Mouse (Mus musculus) common myeloid progenitor, adult 5-6 weeks (primary cell): ENCODE data around the gene Vps41. TPM values are rescaled to one million over a fixed set of nuclear protein-coding genes. Genes with fewer than 3 reads are reported as not detected.

Source experiments
- ATAC-seq: replicated peaks from 2 replicates; pipeline ENCODE4 v1.8.0; 2016; ENCODE audit warnings: low read depth, mild to moderate bottlenecking, moderate TSS enrichment, inconsistent platforms; ENCODE audit not compliant: poor library complexity, severe bottlenecking
- total RNA-seq: library from RNA; stranded (forward); fragments of 200-1000, 187-1606 nt; gene quantifications from 2 replicates; pipeline ENCODE4 v1.2.3, GENCODE M21; 2017

Vps41 gene
- 60.1 and 77.8 TPM in 2 replicates for total RNA-seq

DNA sequence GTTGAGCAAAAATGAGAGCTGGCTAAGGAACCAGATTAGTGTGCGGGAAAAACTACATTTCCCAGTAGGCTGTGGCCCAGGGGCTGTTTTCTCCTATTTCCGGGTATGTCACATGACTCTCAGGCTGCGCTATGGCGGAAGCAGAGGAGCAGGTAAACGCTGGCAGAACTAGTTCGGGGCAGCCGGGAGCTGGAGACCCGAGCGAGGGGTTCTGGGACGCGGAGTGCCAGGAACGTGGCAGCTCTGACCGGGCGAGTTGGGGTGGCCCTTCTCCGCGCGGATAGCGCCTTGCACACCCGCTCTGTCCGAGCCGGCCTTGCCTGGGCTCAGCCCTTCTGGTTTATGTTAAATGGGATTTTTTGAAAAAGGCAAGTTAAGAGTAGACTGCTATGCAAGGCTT is at the start of gene Vps41:
Vps41 (plus strand) TSS at position 102 of the 400 bp plus-strand sequence.
- ATAC-seq, result peak; percentile 100

DNA sequence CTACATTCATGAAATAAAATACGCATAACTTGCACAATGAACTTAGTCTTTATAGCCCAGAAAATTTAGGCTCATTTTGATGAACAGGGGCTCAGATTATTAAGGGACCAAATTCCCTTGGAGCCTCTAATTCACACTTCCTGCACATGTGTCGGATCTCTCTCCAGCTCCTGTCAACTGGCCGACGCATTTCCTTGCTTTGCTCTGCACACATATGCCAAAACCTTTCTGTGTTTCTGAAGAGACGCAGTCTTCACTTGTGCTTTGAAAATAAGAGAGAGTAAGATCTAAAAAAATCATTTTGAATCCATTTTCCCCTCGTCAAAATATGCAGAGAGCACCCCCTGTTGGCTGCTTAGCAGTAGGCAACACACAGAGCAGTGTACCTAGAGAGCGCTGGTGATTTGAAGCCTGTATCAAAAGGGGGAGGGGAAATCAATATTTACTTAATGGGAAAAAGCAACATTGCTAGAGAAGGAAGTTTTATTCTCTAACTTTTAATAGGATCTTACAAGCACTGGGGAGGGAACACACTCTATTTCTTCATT is 18.5 kb upstream of the Vps41 start:
- ATAC-seq, result no peak

DNA sequence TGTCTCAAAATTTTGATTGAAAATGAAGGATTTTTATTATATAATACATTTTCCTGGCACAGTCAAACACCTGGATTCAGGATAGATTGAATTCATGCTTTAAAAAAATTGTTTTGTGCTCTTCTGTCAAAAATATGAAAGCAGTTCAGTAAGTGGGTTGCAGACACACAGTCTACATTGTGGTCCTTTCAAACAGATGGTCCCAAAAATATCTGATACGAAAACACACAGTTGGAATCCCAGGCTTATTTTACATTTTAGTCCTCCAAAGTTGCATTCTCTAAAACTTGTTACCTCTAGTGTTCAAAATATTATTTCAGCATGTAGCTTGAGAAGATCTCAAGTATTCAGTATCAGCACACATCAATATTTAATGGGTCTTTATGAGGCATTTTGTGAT is 5.4 kb upstream of the Vps41 start:
- ATAC-seq, result no peak

DNA sequence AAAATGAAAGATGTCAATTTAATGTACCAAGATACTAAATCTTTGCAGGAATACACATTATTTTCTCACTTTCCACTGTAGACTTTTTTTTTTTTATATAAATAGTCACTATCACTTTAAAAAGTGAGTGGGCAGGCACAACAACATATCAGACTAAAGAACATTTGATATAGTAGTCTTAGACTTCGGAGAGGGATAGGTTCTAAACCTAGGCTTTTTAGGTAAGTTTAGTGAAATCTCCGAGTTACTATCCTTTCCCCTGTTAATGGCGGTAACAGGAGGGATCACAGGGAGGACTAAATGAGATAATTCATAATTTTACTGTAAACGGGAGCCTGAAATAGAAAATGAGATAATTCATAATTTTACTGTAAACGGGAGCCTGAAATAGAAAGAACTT is 379 bp upstream of the Vps41 start:
- no peak for ATAC-seq

DNA sequence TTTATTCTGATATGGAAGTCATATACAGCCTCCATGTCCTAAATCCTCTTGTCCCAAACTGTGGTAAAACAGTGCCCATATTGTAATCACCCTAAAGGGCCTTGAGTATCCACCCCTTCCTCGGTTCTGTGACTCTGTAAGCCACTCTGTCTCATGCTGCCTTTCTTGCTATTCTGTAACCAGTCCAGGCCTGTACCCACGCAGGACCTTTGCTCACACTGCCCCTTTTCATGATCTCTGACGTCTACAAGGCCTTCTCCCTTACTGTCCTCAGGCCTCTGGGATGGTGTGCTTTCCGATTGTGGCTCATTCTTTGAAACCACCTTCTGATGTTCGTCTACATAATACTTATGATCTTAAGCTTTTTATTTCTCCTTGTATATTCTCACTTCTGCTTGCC is 1.4 kb downstream of the Vps41 start:
- ATAC-seq, result no peak

DNA sequence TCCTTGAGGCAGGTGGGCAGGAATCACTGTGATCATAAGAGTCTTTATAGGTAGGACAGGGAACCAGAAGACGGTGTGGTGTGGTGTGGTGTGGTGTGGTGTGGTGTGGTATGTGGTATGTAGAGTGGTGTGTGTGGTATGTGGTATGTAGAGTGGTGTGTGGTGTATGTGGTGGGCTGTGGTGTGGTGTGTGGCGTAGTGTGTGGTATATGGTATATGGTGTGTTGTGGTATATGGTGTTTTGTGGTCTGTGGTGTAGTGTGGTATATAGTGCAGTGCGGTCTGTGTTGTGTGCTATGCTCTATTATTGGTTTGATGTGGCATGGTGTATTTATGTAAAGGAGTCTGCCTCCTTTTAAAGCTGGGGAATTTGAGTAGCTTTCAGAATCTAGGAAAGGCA is 13.6 kb downstream of the Vps41 start:
- no peak for ATAC-seq

DNA sequence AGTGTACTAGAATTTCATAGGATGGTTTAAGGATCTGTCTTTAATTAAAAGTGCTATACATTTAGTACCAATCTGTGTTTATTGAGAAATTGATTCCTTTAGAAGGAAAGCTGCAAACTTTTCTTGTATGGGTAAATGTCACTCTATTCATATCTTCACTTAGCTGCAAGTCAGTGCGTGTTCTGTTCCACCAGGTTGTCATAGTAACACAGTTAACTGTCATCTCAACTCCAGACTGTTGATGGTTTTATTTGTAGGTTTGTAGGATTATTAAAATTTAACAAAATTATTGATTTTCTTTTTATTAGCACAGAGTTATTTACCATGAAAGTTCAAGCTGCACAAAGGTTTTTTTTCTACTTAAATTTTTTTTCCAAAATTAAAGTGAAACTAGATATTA is 19.5 kb downstream of the Vps41 start:
- no peak for ATAC-seq

DNA sequence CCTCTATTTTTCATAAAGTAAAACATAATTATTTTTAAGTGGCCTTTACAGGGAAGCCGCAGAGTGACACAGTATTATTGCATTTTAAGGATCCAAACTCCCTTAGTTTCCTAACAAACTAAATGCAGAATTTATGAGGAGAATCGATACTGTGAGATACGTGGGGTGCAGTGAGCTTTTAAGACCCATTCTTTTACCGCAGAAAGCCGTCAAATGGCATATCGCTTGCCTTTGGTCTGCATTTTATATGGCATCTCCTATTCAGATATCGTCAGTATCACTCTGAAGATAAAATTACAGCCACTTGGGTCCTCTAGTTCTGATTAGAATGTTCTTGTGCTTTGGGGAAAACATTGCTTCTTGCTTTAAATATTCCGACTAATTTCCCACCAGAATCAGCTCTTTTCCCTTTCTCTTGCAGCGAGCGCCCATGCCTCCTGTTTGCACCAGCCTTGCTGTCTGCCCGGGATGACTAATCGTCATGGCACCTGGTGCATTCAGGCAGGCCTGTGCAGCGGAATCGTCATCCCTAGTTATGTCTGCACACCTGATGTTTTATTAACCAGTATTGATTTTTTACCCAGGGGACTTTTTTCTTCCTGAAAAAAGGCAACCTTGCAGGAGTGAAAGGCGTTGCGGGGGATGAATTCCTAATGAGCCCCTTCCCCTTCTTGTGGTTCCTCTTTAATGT is 26.6 kb downstream of the Vps41 start:
- no peak for ATAC-seq

DNA sequence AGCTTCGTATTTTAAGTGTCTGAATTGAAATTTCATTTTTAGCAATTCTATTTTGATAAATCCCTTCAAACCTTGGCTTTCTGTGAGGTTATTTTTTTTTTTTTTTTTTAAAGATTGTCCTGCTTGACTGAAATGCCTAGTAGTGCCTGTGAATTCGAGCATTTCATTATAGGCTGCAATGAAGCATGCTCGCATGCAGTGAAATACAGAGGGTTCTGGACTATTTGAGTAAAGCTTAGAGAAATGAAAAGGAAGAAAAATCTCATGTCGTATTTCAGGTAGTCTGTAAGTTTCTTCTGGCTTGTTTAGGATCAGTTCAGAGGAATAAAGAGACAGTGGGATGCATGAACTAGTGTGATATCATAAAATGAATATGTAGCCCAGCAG is 27.2 kb downstream of the Vps41 start:
- ATAC-seq, result no peak

DNA sequence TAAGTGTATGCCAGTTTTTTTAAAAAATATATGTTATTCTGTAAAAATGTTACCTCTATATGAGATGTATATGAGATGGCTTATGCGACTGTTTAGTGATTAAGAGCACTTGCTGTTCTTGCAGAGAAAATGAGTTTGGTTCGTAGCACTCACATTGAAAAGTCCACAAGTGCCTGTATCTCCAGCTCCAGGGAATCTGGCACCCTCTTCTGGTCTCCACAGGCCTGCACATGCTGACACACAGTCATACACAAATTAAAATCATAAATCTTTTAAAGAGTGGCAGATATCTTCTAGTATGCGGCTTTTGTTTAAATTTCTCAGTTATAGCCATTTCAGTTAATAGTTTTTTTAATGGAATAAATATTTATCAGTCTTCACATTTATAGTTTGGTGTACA is 40.9 kb downstream of the Vps41 start:
- peak; percentile 50; the same call in 1 of the 2 replicates for ATAC-seq

DNA sequence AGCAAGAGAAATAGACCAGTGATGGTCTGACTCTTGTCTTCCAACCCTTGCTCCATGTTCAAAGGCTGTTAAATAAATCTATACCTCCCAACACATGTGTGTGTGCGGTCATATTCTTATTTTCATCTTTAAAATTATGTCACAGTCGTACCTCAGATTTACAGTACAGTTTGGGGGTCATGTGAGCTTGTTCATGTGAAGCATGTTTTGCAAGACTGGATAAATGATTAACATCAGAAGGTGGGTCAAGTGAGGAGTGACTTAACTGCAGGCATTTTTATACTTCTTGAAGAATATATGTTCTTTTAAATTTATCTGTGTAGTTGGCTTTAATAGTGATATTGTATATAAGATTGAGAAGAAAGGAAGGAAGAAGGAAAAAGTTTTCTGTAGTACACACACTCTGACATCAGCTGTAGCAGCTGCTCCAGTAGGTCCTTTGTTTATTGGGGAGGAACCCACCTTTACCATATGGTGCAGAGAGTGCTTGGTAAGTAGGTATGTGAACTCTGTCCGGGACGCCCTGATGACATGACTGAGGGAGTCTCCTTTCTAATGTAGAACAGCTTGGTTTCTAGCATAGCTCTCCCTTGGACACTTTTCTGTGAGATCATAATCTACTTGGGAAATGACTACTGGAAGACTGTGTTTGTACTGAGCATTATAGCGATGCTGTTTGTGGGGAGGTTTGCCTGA is 42.4 kb downstream of the Vps41 start:
- ATAC-seq, result no peak

DNA sequence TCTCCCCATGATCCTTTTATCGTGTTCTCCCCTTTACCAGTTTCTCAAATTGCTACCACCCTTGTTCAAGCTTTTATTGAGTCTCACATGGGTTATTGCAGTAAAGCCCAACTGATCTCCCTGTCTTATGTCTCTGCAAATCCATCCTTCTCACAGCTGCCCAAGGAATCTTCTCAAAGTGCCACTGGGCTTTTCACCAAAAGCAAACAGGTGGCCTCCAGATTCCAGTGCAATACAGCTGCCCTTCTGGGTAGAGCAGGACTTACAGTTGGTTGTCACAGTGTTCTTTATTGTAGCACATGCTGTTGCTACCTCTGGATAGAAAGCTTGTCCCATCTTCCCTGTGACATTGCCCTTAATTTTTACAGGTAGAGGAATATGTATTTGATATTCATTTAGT is 44.4 kb downstream of the Vps41 start:
- ATAC-seq, result no peak

DNA sequence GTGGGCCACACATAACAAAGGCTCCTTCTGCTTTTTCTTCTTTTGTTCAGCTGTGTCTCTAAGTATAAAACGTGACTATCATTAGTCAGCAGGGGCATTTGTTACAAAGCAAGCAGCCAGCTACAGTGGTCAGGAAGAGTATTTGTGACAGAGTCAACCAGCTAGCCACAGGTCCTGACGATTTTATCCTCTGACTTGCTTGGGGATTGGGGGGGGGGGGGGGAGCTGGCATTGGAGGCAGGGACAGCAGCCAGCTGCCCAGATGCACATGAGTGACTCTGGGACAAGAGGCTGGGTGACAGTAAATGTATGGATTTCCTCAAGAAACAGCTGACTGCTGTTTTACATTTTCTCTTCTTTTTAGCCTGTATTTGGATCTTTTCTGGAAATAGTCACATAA is 50.8 kb downstream of the Vps41 start:
- ATAC-seq, result no peak

DNA sequence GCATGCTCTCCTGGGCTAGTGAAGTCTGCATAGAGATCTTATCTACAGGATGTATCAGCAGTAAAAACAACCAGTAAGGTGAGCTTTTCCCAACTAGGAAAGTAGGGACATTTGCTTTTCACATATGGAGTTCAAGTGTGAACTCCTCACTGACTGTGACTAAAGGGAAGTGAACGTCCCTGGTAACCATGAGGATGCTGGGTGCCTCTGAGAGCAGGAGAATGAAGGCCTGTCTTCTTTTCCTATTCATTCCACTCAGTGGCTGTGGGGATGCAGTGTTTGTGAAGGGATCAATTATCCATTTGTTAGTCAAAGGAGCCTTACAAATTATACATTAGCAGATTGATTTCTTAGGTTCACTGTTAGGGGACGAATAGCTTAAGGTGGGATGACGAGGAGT is 51.4 kb downstream of the Vps41 start:
- no peak for ATAC-seq

DNA sequence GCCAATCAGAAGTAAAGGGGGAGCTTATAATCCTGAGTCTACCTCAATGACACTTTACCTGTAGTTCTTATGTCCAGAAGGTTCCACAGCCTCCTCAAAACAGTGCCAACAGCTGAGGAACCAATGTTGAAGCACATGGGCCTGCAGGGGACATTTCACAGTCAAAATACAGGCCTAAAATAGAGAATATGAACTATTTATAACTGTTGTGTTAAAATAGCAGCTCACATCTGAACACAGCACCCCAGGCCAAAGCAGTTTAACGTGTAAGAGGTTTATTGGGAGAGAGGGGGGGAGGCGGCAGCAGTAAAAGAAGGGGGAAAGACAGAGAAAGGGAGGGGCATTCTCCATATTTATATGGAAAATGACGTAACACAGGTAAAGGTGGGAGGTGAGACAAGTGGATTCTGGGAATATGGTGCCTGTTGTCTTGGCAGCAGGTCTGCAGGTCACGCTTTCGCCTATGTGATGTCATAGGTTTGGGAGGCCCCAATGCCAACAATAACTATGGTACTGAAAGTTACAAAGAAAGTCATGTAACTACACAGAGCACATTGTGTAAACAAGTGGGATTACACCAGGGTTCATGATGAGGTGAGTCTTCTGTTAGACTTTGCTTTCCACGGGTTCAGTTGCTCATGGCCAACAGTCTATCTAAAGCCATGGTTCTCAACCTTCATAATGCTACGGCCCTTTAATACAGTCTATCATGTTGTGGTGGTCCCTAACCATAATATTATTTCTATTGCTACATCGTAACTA is 56.5 kb downstream of the Vps41 start:
- no peak for ATAC-seq

DNA sequence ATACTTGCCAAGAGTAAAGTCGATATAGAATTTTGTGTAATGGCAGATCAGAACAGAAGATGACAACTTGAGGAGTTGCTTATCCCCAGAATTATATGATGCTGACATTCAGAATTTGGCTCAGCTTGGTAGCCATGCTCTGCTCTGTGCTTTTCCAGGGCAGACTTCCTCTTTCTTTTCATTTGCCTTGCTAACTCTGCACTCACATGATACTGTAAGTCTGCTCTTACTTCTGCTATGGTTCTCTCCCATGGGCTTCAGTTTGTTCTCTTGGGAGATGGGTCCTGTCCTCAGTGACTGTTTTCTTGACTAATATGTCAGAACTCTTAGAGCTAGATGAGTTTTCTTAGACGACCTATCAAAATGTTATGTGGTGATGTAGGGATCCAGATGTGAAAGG is 64.2 kb downstream of the Vps41 start:
- peak; percentile 74 for ATAC-seq

DNA sequence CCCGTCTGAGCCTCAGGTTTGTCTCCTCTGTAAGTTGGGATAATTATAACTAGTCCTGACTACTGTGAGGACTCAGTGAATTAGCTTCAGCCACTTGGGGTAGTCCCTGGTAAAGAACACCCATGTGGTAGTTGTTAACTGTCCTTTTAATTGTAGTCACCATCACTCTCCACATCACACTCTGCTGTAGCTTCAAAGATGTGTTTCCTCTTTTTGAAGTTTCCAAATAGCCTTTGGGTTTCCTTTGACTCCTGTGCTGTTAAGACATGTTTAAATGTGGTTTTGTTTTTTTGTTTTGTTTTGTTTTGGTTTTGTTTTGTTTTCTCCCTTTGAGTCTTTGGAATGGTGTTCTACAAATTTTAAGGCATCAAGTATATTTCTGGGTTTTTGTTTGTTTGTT is 68.6 kb downstream of the Vps41 start:
- peak; percentile 63; the same call in 1 of the 2 replicates for ATAC-seq

DNA sequence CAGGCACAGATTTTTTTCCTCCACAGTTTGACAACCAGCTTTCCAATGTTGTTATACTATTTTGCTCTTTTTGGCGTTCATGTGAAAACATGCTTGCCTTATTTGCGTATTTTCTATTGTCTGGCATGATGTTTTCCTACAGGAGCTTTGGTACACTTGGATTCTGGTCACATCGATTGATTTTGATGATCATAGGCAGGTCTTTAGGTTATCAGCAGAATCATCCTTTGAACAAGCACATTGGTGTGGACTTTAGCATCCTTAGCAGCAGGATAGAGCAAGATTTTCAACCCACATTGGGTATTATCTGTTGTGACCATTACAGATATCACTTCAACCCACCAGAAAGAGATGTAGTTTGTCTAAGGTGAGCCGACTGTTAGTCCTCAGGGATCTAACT is 71.0 kb downstream of the Vps41 start:
- ATAC-seq, result no peak

DNA sequence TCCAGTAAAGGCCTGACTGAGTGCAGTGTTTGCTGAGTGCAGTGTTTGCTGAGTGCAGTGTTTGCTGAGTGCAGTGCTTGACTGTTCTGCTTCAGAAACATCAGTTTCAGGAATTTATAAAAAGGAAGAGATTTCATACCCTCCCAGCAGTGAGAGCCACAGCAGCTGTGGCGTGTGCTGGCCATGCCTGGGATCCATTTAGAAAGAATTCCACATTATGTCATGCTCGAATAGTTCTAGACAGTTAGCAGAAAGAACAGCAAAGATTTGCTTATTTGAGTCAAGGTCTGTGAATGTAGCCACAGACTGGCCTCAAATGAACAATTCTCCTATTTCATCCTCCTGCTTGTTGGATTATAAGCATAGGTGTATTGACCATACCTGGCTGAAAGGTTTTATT is 71.6 kb downstream of the Vps41 start:
- no peak for ATAC-seq

DNA sequence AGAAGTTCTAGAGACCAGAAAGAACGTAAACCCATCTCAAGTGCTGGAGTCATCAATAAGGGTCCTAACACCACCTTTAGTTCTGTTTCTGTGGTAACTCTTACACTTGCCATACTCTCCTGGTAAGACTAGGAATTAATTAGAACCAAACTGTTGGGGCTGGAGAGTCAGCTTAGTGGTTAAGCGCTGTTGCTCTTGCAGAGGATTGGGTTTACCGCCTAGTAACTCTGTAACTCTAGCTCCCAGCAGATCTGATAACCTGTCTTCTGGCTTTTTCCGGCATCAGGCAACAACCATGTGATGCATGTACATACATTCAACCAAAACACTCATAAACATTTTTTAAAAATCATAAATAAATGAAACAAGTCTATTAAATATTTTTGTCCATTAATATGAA is 72.6 kb downstream of the Vps41 start:
- ATAC-seq, result no peak

DNA sequence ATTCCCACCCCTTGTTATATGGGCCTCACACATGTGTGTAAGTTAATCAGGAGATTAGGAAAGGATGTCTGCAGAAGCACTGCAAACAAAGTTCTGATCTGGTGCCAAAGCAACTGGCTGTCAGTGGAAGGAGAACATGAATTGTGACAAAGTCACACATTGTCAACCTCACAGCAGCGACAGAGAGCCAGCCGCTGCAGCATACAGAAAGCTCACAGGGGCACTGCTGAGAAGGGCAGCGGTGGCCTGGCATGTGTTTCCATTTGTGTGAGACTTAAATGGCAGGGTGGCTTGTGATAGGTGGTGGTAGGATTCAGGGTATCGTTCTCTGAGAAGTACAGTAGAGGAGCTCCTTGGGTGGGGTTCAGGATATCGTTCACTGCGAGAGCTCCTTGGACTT is 73.0 kb downstream of the Vps41 start:
- no peak for ATAC-seq
